Mouse (Mus musculus): Measurements from ENCODE around the gene Ccdc187. TPM values are rescaled to one million over a fixed set of nuclear protein-coding genes. Genes with fewer than 3 reads are reported as not detected.
A peak's percentile ranks its signal among the peaks of the same experiment; 100 is the strongest.

The Ccdc187 gene
- polyA plus RNA-seq, 1 experiment, result 0.01 TPM

GRCm38 (mm10) chr2:26300808-26301174 is 6.4 kb upstream of the Ccdc187 start:
- Histone ChIP-seq H3K4me3 (no peak overlapping the region), H3K36me3 (ENCODE audit: control insufficient read depth, insufficient read depth) (no peaks in the 10 kb centered on the region), H3K27me3 (ENCODE audit: control insufficient read depth, insufficient read depth, insufficient read length) (no peaks in the 10 kb centered on the region), H3K79me2 (ENCODE audit: control insufficient read depth, insufficient read depth) (no peaks in the 10 kb centered on the region), H3K4me2 (ENCODE audit: low read depth) (no peak overlapping the region), H3ac (ENCODE audit: control insufficient read depth, insufficient read length) (no peak overlapping the region)
- TF ChIP-seq POLR2AphosphoS2 (IDR thresholded peaks at IDR 0.05; ENCODE audit: insufficient read length, low read depth) (no peak), TCF12 (IDR thresholded peaks at IDR 0.05; ENCODE audit: insufficient read depth, poor library complexity, severe bottlenecking) (no peak), MAX (IDR thresholded peaks at IDR 0.05; ENCODE audit: low read depth) (no peak), MYOG (IDR thresholded peaks at IDR 0.05; ENCODE audit: control insufficient read depth in 1 of 3, insufficient read depth in 1 of 3, insufficient read length in 2 of 3, low read depth in 2 of 3) (no peak), MYOD1 (IDR thresholded peaks at IDR 0.05; ENCODE audit: control insufficient read depth in 1 of 3, insufficient read length in 2 of 3, low read depth in 2 of 3) (no peak), TCF3 (IDR thresholded peaks at IDR 0.05; ENCODE audit: insufficient read length, low read depth) (no peak), CEBPB (IDR thresholded peaks at IDR 0.05; ENCODE audit: insufficient read depth, poor library complexity, severe bottlenecking) (no peak), USF1 (IDR thresholded peaks at IDR 0.05; ENCODE audit: low read depth) (no peak), REST (IDR thresholded peaks at IDR 0.05; ENCODE audit: insufficient read depth, insufficient read length) (no peak), E2F4 (IDR thresholded peaks at IDR 0.05; ENCODE audit: insufficient read depth) (no peak), POLR2A (IDR thresholded peaks at IDR 0.05; ENCODE audit: insufficient read length, low read depth) (no peak), SRF (IDR thresholded peaks at IDR 0.05; ENCODE audit: control insufficient read depth, insufficient read length, low read depth) (no peak)

- H3K36me3 ChIP-seq (ENCODE audit: control insufficient read depth, insufficient read depth), result no peaks in the 10 kb centered on the region
- H3ac ChIP-seq (ENCODE audit: control insufficient read depth, insufficient read length), result no peak overlapping the region
- no peaks in the 10 kb centered on the region for H3K27me3 ChIP-seq (ENCODE audit: control insufficient read depth, insufficient read depth, insufficient read length)
- no peak overlapping the region for H3K4me2 ChIP-seq (ENCODE audit: low read depth)
- no peak for TF ChIP-seq POLR2AphosphoS2 (IDR thresholded peaks at IDR 0.05; ENCODE audit: insufficient read length, low read depth)
- TF ChIP-seq MYOD1 (IDR thresholded peaks at IDR 0.05; ENCODE audit: control insufficient read depth in 1 of 3, insufficient read length in 2 of 3, low read depth in 2 of 3), result peak in 1 of 3 experiments; percentile 11
- TF ChIP-seq MYOG (IDR thresholded peaks at IDR 0.05; ENCODE audit: control insufficient read depth in 1 of 3, insufficient read depth in 1 of 3, insufficient read length in 2 of 3, low read depth in 2 of 3), result peak in 1 of 3 experiments; percentile 7
- H3K4me3 ChIP-seq, result no peak overlapping the region
- no peaks in the 10 kb centered on the region for H3K79me2 ChIP-seq (ENCODE audit: control insufficient read depth, insufficient read depth)
Observed at GRCm38 (mm10) chr2:26300161-26300807, 5.9 kb upstream of the Ccdc187 start.

GRCm38 (mm10) chr2:26299336-26299735 is 5.0 kb upstream of the Ccdc187 start:
- no peak for TF ChIP-seq TCF3 (IDR thresholded peaks at IDR 0.05; ENCODE audit: insufficient read length, low read depth)
- no peak for TF ChIP-seq POLR2AphosphoS2 (IDR thresholded peaks at IDR 0.05; ENCODE audit: insufficient read length, low read depth)
- TF ChIP-seq SRF (IDR thresholded peaks at IDR 0.05; ENCODE audit: control insufficient read depth, insufficient read length, low read depth), result no peak
- no peak for TF ChIP-seq MYOG (IDR thresholded peaks at IDR 0.05; ENCODE audit: control insufficient read depth in 1 of 3, insufficient read depth in 1 of 3, insufficient read length in 2 of 3, low read depth in 2 of 3)
- no peak for TF ChIP-seq MAX (IDR thresholded peaks at IDR 0.05; ENCODE audit: low read depth)
- no peak for TF ChIP-seq CEBPB (IDR thresholded peaks at IDR 0.05; ENCODE audit: insufficient read depth, poor library complexity, severe bottlenecking)
- TF ChIP-seq MYOD1 (IDR thresholded peaks at IDR 0.05; ENCODE audit: control insufficient read depth in 1 of 3, insufficient read length in 2 of 3, low read depth in 2 of 3), result no peak
- no peak for TF ChIP-seq USF1 (IDR thresholded peaks at IDR 0.05; ENCODE audit: low read depth)
- no peak for TF ChIP-seq E2F4 (IDR thresholded peaks at IDR 0.05; ENCODE audit: insufficient read depth)
- no peak for TF ChIP-seq TCF12 (IDR thresholded peaks at IDR 0.05; ENCODE audit: insufficient read depth, poor library complexity, severe bottlenecking)
- TF ChIP-seq POLR2A (IDR thresholded peaks at IDR 0.05; ENCODE audit: insufficient read length, low read depth), result no peak
- no peak for TF ChIP-seq REST (IDR thresholded peaks at IDR 0.05; ENCODE audit: insufficient read depth, insufficient read length)
- H3ac ChIP-seq (ENCODE audit: control insufficient read depth, insufficient read length), result no peak overlapping the region
- no peak overlapping the region for H3K4me2 ChIP-seq (ENCODE audit: low read depth)
- H3K27me3 ChIP-seq (ENCODE audit: control insufficient read depth, insufficient read depth, insufficient read length), result peaks cover under 1% of the 10 kb centered on the region
- no peaks in the 10 kb centered on the region for H3K79me2 ChIP-seq (ENCODE audit: control insufficient read depth, insufficient read depth)
- no peak overlapping the region for H3K4me3 ChIP-seq
- H3K36me3 ChIP-seq (ENCODE audit: control insufficient read depth, insufficient read depth), result no peaks in the 10 kb centered on the region

- Histone ChIP-seq H3K36me3 (ENCODE audit: control insufficient read depth, insufficient read depth) (no peaks in the 10 kb centered on the region), H3ac (ENCODE audit: control insufficient read depth, insufficient read length) (no peak overlapping the region), H3K27me3 (ENCODE audit: control insufficient read depth, insufficient read depth, insufficient read length) (peaks cover 5% of the 10 kb centered on the region), H3K79me2 (ENCODE audit: control insufficient read depth, insufficient read depth) (no peaks in the 10 kb centered on the region), H3K4me3 (no peak overlapping the region), H3K4me2 (ENCODE audit: low read depth) (peak overlapping the region; percentile 44)
- TF ChIP-seq MAX (IDR thresholded peaks at IDR 0.05; ENCODE audit: low read depth), result no peak
- TF ChIP-seq USF1 (IDR thresholded peaks at IDR 0.05; ENCODE audit: low read depth), result no peak
- no peak for TF ChIP-seq TCF12 (IDR thresholded peaks at IDR 0.05; ENCODE audit: insufficient read depth, poor library complexity, severe bottlenecking)
- no peak for TF ChIP-seq POLR2AphosphoS2 (IDR thresholded peaks at IDR 0.05; ENCODE audit: insufficient read length, low read depth)
- TF ChIP-seq MYOD1 (IDR thresholded peaks at IDR 0.05; ENCODE audit: control insufficient read depth in 1 of 3, insufficient read length in 2 of 3, low read depth in 2 of 3), result no peak
- no peak for TF ChIP-seq TCF3 (IDR thresholded peaks at IDR 0.05; ENCODE audit: insufficient read length, low read depth)
- TF ChIP-seq SRF (IDR thresholded peaks at IDR 0.05; ENCODE audit: control insufficient read depth, insufficient read length, low read depth), result no peak
- no peak for TF ChIP-seq REST (IDR thresholded peaks at IDR 0.05; ENCODE audit: insufficient read depth, insufficient read length)
- TF ChIP-seq E2F4 (IDR thresholded peaks at IDR 0.05; ENCODE audit: insufficient read depth), result no peak
- TF ChIP-seq POLR2A (IDR thresholded peaks at IDR 0.05; ENCODE audit: insufficient read length, low read depth), result no peak
- no peak for TF ChIP-seq CEBPB (IDR thresholded peaks at IDR 0.05; ENCODE audit: insufficient read depth, poor library complexity, severe bottlenecking)
- no peak for TF ChIP-seq MYOG (IDR thresholded peaks at IDR 0.05; ENCODE audit: control insufficient read depth in 1 of 3, insufficient read depth in 1 of 3, insufficient read length in 2 of 3, low read depth in 2 of 3)
Observed at GRCm38 (mm10) chr2:26298856-26299230, 4.5 kb upstream of the Ccdc187 start.
